Mouse (Mus musculus) naive thymus-derived CD4-positive, alpha-beta T cell, adult 2 months (primary cell): ENCODE data around the gene Lrp1.
A peak's percentile ranks its signal among the peaks of the same experiment; 100 is the strongest.

Source experiments
- DNase-seq: peaks from one replicate; pipeline ENCODE4 v3.0.0-alpha.2; 2011; ENCODE audit warnings: low read depth

Lrp1 gene

DNA sequence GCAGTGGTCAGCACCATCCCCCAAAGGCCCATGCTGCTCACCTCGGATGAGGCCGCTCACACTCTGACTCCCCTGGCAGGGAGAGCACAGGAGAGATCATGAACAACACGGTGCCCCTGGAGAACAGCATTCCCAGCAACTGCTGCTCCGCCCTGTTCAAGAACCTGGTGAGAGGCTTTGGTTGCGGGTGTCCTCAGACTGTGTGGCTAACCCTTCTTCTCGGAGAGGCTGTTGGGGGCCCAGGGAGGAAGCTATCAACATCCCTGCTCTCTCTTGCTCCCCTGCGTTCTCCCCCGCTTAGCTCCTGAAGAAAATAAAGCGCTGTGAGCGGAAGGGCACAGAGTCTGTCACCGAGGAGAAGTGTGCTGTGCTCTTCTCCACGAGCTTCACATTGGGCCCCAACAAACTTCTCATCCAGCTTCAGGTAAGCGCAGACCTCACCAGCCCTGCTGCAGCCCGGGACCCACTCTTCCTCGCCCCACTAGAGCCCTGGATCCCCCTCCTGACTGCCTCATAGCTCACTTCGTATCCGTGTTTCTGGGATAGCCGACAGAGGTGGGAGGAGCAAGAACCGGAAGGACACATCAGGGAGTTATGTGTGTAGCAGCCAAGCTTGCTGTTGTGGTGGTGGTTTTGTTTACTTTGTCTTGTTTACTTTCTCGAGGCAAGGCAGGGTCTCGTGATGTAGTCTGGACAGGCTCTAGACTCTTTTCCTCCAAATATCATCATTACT, 32.1 kb upstream of the Lrp1 start:
- no peak for DNase-seq

DNA sequence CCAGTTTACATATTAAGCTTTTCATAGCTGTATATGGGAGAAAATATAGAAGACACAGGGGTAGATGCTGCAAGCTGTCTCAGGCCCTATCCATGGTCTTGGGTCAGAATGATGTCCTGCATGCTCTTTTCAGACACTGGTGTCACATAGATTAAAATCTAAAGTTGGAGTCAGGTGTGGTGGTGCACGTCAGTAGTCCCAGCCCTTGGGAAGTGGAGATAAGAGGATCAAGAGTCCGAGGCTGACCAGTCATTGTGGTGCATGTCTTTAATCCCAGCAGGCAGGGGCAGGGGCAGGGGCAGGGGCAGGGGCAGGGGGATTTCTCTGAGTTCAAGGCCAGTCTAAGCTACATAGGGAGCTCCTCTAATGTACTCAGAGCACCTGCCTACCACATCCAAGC, 24.8 kb upstream of the Lrp1 start:
- DNase-seq = no peak

DNA sequence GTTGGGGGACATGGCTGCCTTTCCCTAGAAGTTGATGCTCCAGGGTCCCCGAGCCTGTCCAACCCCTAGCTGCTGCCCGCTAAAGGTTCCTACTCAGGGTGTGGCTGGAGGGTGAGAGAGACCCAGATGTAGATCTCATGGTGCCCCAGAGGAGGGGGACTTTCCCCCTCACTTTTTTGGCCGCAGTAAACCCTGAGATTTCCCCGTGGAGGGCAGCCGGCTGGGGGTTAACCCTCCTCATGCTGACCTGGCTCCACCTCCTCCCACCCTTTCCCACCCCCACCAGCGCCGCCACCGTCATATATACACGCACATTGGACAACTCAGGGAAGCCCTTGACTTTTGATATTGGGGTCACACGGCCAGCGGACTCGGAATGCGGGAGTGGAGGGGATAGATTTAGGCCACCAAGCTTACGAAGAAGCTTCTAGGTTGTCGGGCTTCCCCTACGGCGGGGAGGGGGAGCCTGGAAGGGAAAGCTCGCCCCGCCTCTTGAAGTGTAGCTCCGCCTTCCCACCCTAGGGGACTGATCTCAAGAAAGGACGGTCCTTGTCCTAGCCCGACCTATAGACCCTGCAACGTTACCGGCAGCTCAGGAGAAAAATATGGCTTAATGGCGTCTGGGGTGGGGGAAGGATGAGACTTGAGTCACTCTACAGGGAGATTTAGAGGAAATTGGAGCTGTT, 22.7 kb upstream of the Lrp1 start:
- DNase-seq = peak; percentile 87

DNA sequence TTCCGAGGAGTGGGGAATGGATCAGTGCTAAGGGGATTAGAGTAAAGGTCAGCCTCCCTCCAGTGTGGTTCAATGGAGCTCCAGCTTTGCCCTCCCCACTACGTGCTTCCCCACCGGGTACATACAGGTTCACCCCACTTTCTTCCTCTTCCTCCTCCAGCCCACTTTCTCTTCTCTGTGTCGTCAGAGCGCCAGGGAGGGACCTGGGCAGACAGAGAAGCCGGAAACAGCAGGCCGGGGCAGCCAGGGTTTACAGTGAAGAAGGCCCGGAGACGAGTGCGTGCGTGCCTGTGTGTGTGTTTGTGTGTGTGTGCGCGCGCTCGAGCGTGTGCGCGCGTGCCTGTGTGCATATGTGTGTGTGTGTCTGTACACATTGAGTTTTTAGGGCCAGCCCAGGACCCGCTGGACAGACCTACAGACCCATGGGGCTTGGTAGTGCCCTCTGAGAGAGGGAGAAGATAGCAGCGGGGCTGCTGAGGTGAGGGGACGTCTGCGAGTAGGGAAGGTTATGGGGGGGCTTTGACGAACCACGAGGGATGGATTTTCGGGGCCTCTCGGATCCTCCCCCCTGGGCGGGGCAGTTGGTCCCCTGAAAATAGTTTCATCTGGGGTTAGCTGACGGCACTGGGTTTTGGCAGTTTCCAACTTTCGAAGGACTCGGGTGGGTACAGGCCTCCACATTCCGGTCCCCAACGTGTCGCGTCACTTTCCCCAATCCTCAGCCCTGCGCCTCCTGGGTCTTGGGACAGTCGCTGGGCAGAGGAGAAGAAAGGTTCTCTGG, 22.0 kb upstream of the Lrp1 start, which contains the start of gene Stat6:
TSS of gene Stat6 (plus strand) at position 215 of the 781 bp plus-strand sequence.
- peak; percentile 88 for DNase-seq

DNA sequence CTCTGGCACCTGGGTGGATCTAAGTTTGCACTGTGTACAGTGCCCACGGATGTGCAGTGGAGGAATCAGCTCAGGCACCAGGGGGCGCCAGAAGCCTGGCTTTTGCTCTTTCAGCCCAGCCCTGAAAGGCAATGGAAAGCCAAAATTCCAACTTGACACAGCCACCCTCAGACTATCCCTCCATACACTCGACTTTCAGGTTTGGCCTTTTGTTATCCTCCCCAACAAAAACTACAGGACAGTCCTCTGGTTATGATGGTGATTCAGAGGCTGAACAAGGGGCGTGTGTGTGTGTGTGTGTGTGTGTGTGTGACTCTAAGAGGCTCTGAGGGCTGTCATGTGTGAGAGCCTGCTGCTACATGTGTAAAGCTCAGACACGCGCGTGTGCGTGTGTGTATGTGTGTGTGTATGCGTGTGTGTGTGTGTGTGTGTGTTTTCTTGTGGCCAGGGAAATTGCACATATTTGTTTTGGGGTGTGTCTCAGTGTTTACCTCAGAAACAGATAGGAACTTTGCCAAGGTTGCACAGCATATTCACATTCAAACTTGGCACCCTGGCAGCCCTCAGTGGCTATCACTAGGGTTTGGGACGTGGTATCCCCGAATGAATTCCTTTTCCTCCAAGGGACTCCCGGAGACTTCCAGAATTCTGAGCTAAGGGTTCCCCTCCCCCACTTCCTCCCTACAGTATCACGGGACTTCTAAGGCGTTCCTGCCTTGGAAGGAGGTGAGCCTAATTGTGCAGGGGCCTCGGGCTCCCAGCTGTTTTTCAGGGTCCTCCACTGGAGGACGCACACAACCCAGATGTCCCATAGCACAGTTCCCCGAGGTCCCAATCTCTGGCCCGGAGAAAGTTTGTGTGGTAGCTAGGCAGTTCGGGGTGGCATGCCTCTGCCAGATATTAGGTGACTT, 21.2 kb upstream of the Lrp1 start:
- DNase-seq = peak; percentile 94

DNA sequence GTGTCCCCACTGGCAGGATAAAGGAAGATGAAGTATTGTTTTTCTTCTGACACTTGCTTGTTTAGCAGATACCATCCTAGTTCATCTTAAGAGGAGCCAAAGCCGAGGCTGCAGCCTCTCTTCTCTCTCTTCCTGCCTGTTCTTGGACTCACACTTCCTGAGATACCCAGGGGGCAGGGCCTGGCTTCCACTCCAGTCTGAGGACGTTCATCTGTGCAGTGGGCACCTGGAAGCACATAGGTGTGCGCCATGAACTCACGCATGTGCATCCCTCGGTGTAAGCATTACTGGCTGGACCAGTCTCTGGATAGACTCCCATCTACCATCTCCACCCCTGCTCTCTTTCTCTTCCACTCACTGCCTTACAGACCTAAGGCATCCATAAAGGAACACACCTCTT, 19.5 kb upstream of the Lrp1 start:
- no peak for DNase-seq

DNA sequence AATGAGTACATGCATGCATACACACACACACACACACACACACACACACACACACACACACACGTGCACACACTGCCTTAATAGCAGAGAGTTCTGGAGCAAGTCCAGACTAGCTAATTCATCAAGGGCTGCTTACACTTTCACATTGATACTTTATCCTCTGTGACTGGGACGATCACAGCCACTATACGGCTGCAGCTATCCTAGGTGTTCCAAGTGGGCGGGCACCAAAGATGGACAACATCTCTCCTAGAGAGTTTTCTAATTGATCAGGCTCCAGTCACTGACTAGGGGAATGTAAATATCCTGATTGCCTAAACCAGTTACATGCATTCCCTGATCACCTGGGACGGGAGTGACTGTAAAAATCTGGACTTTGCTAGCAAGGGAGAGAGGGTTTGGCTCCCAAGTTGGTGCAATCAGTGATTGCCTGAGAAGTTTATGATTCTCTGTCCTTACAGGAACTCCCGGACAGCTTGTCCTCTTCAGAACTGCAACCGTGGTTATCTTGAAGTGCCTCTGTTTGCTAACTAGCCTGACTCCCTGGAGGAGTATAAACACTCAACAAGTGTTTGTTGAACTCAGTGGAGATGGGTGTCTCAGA, 11.8 kb upstream of the Lrp1 start:
- no peak for DNase-seq

DNA sequence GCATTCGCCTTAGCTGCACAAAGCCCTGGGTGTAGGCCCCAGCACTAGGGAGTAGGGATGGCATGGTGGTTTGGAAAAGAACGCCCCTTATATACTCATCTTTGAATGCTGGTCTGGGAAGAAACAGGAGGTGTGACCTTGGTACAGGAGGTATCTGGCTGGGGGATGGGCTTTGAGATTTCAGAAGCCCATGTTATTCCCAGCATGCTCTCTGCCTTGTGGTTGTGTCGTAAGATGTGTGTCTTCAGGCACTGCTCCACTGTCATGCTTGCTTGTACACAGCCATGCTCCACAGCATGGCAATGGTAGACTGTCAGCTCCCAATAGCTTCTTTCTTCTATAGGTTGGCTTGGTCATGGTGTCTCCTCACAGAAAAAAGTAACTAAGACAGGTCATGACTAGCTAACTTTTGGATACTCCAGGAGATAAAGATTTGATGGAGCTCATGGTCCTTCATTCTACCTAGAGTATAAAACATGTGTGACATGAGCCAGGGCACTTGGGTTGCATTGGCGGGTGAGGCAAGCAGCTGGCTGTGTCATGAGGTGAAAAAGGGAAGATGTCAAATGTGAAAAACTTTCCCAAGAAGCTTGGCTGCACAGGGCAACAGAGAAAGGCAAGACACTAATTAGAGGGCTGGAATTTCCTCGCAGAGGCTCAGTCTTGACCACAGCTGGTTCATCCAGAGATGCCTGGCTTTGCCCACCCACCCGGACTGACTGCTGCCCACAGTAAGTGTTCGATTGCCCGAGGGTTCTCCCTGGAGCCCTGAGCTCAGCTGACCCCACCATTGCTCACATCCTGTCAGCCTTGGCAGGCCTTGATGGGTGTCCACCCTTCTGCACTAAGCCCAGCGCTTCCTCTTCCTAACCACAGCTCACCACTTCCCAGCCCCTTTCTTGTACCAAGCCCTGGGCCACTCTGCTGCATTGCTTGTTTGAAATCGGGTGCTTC, 10.6 kb upstream of the Lrp1 start:
- no peak for DNase-seq

DNA sequence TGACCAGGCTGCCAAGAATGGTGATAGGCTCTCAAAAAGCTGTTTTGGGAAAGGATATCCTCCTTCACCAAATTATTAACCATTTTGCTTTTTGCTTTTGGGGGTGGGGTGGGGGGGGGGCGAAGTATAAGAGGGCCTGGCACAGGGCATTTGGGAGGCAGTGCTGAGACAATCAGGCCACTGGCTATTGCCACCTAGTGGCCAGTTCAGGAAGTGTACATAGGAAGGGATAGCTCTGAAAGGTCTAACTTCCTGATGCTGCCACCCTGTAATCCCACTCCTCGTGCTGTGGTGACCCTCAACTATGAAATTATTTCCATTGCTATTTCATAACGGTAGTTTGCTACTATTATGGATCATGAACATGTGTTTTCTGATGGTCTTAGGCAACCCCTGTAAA, 5.5 kb upstream of the Lrp1 start:
- peak; percentile 70 for DNase-seq

DNA sequence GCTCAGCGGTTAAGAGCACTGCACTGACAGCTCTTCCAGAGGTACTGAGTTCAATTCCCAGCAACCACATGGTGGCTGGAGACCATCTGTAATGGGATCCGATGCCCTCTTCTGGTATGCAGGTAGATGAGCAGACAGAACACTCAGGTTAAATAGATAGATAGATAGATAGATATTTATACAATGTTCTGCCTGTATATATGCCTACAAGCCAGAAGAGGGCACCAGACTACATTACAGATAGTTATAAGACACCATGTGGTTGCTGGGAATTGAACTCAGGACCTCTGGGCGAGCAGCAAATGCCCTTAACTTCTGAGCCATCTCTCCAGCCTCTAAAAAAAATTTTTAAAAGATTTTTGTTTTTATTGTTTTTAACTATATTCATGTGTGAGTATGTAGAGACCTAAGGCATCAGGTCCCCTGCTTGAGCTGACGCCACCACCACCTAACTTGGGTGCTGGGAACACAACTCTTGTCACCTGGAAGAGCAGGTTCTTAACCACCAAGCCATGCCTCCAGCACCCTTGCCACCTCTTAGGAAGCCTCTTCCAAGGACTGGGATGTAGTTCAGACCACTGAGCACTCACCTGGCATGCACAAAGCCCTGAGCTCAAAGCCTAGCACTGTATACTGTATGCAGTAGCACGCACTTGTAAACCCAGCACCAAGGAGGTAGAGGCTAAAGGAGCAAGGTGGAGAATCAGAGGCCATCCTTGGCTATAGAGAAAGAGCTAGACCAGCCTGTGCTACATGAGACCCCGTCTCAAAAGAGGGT, 2.7 kb upstream of the Lrp1 start:
- no peak for DNase-seq

DNA sequence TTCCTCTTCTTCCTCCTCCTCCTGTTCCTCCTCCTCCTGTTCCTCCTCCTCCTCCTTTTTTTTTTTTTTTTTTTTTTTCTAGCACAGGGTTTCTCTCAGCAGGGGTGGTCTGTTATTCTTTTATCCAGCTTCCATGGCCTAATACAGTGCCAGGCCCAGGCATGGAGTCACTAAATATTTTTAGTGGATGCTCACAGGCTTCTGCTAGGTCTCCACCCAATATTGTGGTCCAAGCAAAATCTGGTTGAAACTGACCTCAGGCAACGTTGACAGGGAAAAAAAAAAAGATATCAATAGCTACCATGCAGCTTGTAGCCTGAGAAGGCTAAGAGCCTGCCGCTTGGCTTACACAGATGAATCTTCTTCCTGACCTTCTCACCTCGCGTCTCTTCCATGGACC, 1.7 kb upstream of the Lrp1 start:
- DNase-seq = no peak

DNA sequence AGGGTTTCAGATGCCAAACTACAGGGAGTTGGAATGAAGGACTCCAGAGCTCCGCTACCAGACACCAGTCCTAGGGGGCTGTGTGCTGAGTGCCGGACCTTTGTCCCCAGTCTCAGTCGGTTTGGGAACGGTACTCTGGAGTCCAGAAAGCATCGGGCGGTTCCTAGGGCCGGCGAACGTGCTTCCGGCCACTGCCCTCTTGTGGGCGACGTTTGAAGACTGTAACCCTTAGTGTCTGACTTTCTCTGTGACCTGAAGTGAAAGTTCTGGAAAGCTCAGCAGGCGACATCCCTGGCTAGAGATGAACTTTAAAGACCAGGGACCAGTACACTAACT, 1.1 kb upstream of the Lrp1 start:
- no peak for DNase-seq

DNA sequence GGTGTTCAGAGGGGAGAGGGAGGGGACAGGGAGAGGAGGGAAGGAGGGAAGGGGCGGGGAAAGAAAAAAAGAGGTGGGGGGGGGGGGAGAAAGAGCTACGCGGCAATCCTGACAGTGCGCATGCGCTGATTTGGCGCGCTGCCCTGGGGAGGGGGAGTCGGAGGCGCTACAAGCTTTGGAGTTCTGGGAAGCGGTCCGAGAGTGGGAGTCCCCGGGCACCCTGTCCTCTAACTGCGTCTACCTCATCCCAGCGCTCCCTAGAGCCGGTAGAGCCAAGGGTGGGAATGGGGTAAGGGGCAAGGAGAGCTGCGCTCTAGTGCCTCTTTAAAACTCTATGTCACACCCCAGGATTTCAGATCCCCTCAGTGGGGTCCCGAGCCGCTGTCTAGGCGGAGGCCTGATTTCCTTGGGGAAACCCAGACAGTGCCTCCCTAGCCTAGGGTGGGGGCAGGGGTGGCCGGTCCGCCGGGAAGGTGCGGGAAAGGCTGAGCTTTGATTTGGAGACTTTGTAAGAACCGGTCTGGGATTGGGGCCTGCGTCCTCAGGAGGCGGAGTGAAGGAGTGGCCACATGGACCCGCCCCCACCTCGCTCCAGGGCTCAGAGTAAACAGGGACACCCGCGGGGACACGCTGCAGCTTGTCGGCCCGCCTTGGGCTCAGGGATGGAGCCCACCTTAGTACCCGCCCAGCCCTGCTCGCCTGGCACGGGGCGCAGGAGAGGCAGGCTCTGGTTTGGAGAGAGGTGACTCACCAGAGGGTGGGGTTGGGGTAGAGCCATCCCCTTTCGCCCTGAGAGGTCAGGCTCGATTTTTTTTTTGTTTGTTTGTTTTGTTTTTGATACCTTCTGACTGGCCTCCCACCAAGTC, 476 bp upstream of the Lrp1 start:
- peak; percentile 82 for DNase-seq

DNA sequence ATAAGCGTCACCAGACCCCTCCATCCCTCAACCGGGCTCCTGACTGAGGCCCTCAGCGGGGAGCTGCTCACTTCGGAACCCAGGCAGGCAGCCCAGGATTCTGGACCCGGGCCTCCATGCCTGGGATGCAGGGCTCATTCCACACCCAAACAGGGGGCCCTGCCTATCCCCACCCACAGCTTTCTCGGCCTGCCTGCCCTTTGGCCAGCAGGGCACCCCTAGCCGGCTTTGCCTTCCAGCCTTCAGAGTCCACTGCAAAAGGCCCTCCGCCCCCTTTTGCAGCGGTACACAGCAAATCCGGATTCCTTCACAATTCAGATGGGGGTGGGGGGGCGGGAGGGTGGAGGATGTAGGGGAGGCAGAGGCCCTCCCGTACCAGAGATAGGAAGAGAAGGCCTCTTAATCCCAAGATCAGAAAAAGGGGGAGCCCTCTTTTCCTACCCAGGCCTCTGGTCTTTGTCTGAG, 975 bp downstream of the Lrp1 start:
- no peak for DNase-seq

DNA sequence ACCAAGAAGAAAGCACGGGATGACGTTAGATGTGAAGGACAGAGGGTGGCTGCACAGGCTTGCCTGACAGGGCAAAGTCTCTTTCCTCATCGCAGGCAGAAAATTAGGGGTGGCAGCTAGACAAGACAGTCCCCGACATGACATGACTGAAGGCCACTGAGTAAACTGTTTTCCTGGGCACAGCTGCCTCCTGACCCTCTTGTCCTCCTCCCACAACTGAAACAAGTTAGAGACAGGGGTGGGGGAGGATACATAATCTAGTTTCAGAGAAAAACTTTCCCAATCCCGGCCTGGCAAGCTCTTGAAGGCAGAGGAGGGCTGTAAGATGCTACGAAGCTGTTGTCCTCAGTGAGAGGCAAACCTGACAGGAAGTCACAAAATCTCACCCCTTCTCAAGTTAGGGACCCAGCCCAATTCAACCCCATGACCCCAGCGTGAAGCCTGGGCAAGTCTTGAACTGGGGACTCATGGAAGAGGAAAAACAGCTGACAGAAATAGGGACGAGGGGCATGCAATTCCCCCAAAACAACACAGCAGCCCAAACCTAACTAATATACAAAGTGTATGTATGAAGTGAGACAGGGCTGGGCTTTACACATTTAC, 1.7 kb downstream of the Lrp1 start:
- DNase-seq = no peak

DNA sequence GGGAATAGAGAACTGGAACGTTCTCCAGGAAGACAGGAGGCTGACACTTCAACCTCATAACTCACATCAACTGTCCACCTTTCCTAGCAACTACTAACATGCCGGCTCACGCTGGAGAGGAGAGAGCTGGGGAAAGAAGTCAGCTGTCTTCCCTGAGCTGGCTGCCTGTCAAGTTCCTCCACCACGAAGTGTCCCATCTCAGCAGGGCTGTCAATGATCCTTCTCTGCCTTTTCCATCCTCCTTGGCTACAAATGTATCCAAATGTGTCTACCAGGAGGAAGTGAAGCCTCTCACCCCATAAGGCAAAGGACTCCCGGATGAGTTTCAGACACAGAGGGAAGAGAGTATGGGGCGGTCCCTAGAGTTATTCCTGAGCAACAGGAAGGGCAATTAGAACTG, 2.8 kb downstream of the Lrp1 start:
- DNase-seq = no peak

DNA sequence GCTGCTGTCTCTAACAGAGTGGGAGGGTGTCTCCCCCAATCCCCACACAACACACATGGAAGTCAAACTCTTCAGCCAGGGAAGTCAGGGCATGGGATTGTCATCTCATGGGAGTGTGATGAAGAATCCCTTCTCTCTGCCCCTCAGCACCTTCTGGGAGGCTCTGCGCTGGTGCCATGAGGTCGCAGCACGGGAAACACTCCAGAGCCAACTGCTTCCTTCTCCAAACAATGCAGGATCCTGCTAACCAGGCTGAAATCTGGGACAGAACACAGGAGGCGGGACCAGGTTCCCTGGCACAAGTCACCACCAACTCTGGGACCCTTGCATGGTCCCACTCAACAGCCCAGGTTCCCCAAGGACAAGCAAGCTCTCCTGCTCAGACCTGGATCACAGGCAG, 3.7 kb downstream of the Lrp1 start:
- DNase-seq = no peak

DNA sequence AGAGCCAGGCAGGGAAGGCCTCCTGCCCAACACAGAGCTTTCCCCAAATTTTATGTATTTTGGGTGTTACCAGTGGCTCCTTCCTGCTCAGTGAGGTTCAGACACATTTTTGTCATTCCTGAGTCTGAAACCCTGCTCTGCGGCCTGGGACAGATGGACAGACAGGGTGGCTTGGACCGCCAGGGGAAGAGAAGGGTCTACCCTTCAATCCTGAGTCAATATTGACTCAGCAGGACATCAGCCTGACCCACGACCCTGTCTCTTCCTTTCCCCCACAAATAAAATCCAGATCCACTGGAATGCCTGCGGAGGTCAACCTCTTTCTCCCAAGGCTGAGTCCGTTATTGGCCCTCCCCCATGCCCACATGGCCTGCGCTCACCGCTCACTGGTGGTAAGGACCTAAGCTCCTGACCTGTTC, 4.7 kb downstream of the Lrp1 start:
- no peak for DNase-seq
